Mouse (Mus musculus): ENCODE measurements at regions not wholly inside any gene's neighbourhood (a gene's known extent, or its start where the extent isn't known, plus 50 kb on each side); places are given as distances from the start of the nearest gene placed in this dataset.

DNA sequence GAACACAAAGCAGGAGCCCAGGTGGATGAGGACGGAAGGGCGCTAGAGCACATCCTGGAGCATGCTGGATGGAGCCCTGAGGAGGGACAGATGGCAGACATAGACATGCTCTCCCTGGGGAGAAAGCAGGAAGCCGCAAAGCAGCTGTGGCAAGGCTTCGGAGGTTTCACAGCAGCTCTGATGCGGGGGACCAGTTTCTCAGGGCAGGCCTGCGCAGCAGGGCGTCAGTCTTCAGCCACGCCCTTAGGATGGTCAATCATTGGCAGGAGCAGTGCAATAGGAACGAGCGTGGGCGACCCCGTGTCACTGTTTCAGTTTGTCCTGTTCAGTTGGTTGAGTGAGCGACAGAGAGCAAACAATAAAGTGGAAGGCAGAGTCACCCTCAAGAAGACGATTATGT is 343.8 kb upstream of the Gm10131 start:
- Histone ChIP-seq H3K4me2 (ENCODE audit: low read depth) (no peak overlapping the region), H3K27me3 (ENCODE audit: control insufficient read depth, insufficient read depth, insufficient read length) (no peaks in the 10 kb centered on the region), H3K4me3 (no peak overlapping the region), H3ac (ENCODE audit: control insufficient read depth, insufficient read length) (no peak overlapping the region), H3K36me3 (ENCODE audit: control insufficient read depth, insufficient read depth) (no peaks in the 10 kb centered on the region), H3K79me2 (ENCODE audit: control insufficient read depth, insufficient read depth) (no peaks in the 10 kb centered on the region)
- TF ChIP-seq TCF12 (IDR thresholded peaks at IDR 0.05; ENCODE audit: insufficient read depth, poor library complexity, severe bottlenecking) (no peak), USF1 (IDR thresholded peaks at IDR 0.05; ENCODE audit: low read depth) (no peak), MAX (IDR thresholded peaks at IDR 0.05; ENCODE audit: low read depth) (no peak), POLR2A (IDR thresholded peaks at IDR 0.05; ENCODE audit: insufficient read length, low read depth) (no peak), SRF (IDR thresholded peaks at IDR 0.05; ENCODE audit: control insufficient read depth, insufficient read length, low read depth) (no peak), POLR2AphosphoS2 (IDR thresholded peaks at IDR 0.05; ENCODE audit: insufficient read length, low read depth) (no peak), E2F4 (IDR thresholded peaks at IDR 0.05; ENCODE audit: insufficient read depth) (no peak), CEBPB (IDR thresholded peaks at IDR 0.05; ENCODE audit: insufficient read depth, poor library complexity, severe bottlenecking) (no peak), TCF3 (IDR thresholded peaks at IDR 0.05; ENCODE audit: insufficient read length, low read depth) (no peak), MYOG (IDR thresholded peaks at IDR 0.05; ENCODE audit: control insufficient read depth in 1 of 3, insufficient read depth in 1 of 3, insufficient read length in 2 of 3, low read depth in 2 of 3) (peak in 1 of 3 experiments; percentile 10), MYOD1 (IDR thresholded peaks at IDR 0.05; ENCODE audit: control insufficient read depth in 1 of 3, insufficient read length in 2 of 3, low read depth in 2 of 3) (peak in 1 of 3 experiments; percentile 31), REST (IDR thresholded peaks at IDR 0.05; ENCODE audit: insufficient read depth, insufficient read length) (no peak)

DNA sequence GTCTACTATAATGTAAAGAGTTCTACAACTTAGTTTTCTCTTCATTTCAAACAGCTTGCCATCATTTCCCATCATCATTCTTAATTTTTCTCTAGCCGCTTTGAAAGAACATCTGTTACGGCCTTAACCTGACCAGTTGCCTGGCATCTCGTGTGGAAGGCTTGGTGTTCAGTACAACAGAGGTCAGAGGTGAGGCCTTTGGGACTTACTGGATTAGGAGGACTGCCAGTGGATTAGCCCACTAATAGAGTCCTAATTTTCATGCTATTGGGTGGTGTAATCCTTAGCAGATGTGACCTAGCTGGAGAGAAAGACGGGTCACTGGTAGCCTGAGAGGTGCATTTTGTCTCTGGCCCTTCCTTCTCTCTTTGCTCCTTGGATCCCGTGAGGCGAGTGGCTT is 341.3 kb upstream of the Gm10131 start:
- Histone ChIP-seq H3K4me2 (ENCODE audit: low read depth) (no peak overlapping the region), H3K4me3 (no peak overlapping the region), H3K79me2 (ENCODE audit: control insufficient read depth, insufficient read depth) (no peaks in the 10 kb centered on the region), H3K36me3 (ENCODE audit: control insufficient read depth, insufficient read depth) (no peaks in the 10 kb centered on the region), H3ac (ENCODE audit: control insufficient read depth, insufficient read length) (no peak overlapping the region), H3K27me3 (ENCODE audit: control insufficient read depth, insufficient read depth, insufficient read length) (no peaks in the 10 kb centered on the region)
- TF ChIP-seq MAX (IDR thresholded peaks at IDR 0.05; ENCODE audit: low read depth) (no peak), SRF (IDR thresholded peaks at IDR 0.05; ENCODE audit: control insufficient read depth, insufficient read length, low read depth) (no peak), CEBPB (IDR thresholded peaks at IDR 0.05; ENCODE audit: insufficient read depth, poor library complexity, severe bottlenecking) (no peak), REST (IDR thresholded peaks at IDR 0.05; ENCODE audit: insufficient read depth, insufficient read length) (no peak), TCF12 (IDR thresholded peaks at IDR 0.05; ENCODE audit: insufficient read depth, poor library complexity, severe bottlenecking) (no peak), MYOD1 (IDR thresholded peaks at IDR 0.05; ENCODE audit: control insufficient read depth in 1 of 3, insufficient read length in 2 of 3, low read depth in 2 of 3) (no peak), USF1 (IDR thresholded peaks at IDR 0.05; ENCODE audit: low read depth) (no peak), TCF3 (IDR thresholded peaks at IDR 0.05; ENCODE audit: insufficient read length, low read depth) (no peak), E2F4 (IDR thresholded peaks at IDR 0.05; ENCODE audit: insufficient read depth) (no peak), MYOG (IDR thresholded peaks at IDR 0.05; ENCODE audit: control insufficient read depth in 1 of 3, insufficient read depth in 1 of 3, insufficient read length in 2 of 3, low read depth in 2 of 3) (no peak), POLR2A (IDR thresholded peaks at IDR 0.05; ENCODE audit: insufficient read length, low read depth) (no peak), POLR2AphosphoS2 (IDR thresholded peaks at IDR 0.05; ENCODE audit: insufficient read length, low read depth) (no peak)

DNA sequence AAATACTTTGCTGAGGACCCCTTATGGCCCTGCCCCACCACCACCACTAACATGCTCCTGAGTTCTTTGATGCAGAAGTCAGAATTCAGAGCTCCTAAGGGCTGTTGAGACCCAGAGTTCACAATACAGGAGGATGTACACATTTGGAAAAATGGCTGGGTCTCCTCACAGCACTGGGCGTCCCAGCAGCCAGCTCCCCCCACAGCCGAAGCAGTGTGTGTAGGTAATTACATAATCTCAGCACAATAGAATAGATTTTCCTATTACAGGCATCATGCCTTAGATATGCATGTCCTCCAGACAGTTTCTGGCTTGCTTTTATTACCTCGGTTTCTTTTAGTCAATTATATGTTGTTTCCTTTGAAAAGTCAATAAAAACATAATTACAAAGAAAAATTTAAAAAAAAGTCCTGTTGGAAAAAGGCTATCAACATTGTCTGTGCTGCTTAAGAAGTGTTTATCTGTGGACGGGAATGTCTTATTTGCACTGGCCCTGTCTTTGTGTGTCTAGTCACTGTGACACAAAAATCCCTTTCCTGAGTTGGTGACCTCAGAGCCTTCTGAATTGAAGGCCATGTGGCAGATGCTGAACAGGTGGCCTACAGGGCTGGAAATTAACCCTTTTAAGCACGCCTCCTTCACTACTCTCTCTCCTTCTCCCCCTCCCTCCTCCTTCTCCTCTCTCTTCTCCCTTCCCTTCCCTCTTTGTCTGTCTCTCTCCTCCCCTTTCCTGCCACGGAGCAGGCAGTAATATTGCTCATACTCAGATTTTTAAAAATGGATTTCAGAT is 339.9 kb upstream of the Gm10131 start:
- Histone ChIP-seq H3K27me3 (ENCODE audit: control insufficient read depth, insufficient read depth, insufficient read length) (no peaks in the 10 kb centered on the region), H3K4me2 (ENCODE audit: low read depth) (no peak overlapping the region), H3K36me3 (ENCODE audit: control insufficient read depth, insufficient read depth) (no peaks in the 10 kb centered on the region), H3K4me3 (no peak overlapping the region), H3ac (ENCODE audit: control insufficient read depth, insufficient read length) (no peak overlapping the region), H3K79me2 (ENCODE audit: control insufficient read depth, insufficient read depth) (no peaks in the 10 kb centered on the region)
- TF ChIP-seq E2F4 (IDR thresholded peaks at IDR 0.05; ENCODE audit: insufficient read depth) (no peak), TCF12 (IDR thresholded peaks at IDR 0.05; ENCODE audit: insufficient read depth, poor library complexity, severe bottlenecking) (no peak), CEBPB (IDR thresholded peaks at IDR 0.05; ENCODE audit: insufficient read depth, poor library complexity, severe bottlenecking) (no peak), POLR2A (IDR thresholded peaks at IDR 0.05; ENCODE audit: insufficient read length, low read depth) (no peak), MAX (IDR thresholded peaks at IDR 0.05; ENCODE audit: low read depth) (no peak), REST (IDR thresholded peaks at IDR 0.05; ENCODE audit: insufficient read depth, insufficient read length) (no peak), MYOD1 (IDR thresholded peaks at IDR 0.05; ENCODE audit: control insufficient read depth in 1 of 3, insufficient read length in 2 of 3, low read depth in 2 of 3) (no peak), USF1 (IDR thresholded peaks at IDR 0.05; ENCODE audit: low read depth) (no peak), TCF3 (IDR thresholded peaks at IDR 0.05; ENCODE audit: insufficient read length, low read depth) (no peak), MYOG (IDR thresholded peaks at IDR 0.05; ENCODE audit: control insufficient read depth in 1 of 3, insufficient read depth in 1 of 3, insufficient read length in 2 of 3, low read depth in 2 of 3) (no peak), SRF (IDR thresholded peaks at IDR 0.05; ENCODE audit: control insufficient read depth, insufficient read length, low read depth) (no peak), POLR2AphosphoS2 (IDR thresholded peaks at IDR 0.05; ENCODE audit: insufficient read length, low read depth) (no peak)

DNA sequence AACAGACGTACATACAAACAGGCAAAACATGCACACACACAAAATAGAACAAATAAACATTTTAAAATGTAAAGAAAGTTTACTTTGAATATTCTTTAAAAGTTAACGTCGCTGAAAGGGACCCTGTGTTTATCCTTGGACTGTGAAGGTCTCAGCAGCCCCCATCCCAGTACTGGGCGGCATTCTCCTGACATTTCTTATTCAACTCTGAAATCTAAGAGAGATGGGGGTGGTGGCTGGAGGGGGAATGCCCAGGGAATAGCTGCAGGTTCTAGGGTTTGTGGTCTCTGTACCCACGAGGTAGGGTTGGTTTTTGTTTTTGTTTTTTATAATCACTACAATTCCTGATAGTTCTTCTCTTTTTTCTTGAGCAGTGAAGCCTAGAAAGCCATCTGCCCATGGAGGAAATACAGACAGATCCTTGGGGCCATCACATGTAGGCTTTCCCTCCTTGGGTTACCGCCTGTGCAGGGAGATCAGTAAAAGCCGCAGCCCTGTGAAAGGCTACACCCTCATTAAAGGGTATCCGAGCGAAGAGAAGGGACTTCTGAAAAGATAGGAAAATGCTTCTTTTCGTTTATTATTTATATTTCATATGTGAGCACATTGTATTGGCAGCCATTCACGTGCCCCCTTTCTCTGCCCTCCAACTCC is 338.0 kb upstream of the Gm10131 start:
- Histone ChIP-seq H3ac (ENCODE audit: control insufficient read depth, insufficient read length) (no peak overlapping the region), H3K4me2 (ENCODE audit: low read depth) (no peak overlapping the region), H3K79me2 (ENCODE audit: control insufficient read depth, insufficient read depth) (no peaks in the 10 kb centered on the region), H3K27me3 (ENCODE audit: control insufficient read depth, insufficient read depth, insufficient read length) (no peaks in the 10 kb centered on the region), H3K4me3 (no peak overlapping the region), H3K36me3 (ENCODE audit: control insufficient read depth, insufficient read depth) (no peaks in the 10 kb centered on the region)
- TF ChIP-seq TCF3 (IDR thresholded peaks at IDR 0.05; ENCODE audit: insufficient read length, low read depth) (no peak), MYOD1 (IDR thresholded peaks at IDR 0.05; ENCODE audit: control insufficient read depth in 1 of 3, insufficient read length in 2 of 3, low read depth in 2 of 3) (no peak), E2F4 (IDR thresholded peaks at IDR 0.05; ENCODE audit: insufficient read depth) (no peak), USF1 (IDR thresholded peaks at IDR 0.05; ENCODE audit: low read depth) (no peak), TCF12 (IDR thresholded peaks at IDR 0.05; ENCODE audit: insufficient read depth, poor library complexity, severe bottlenecking) (no peak)
